Mouse (Mus musculus) myocyte (in vitro differentiated cells): ENCODE data around the gene Dnmbp.

Source experiments
- E2F4 ChIP-seq: IDR thresholded peaks from one replicate; pipeline ENCODE4 v1.6.1; 2011; ENCODE audit warnings: mild to moderate bottlenecking, control low read depth, moderate library complexity; ENCODE audit not compliant: insufficient read depth
- MAX ChIP-seq: IDR thresholded peaks from one replicate; pipeline ENCODE4 v1.6.1; 2011; ENCODE audit warnings: low read depth, mild to moderate bottlenecking, control low read depth
- POLR2A ChIP-seq: IDR thresholded peaks from one replicate; pipeline ENCODE4 v1.6.1; 2011; ENCODE audit warnings: low read depth, mild to moderate bottlenecking, control low read depth, moderate library complexity; ENCODE audit not compliant: insufficient read length
- POLR2AphosphoS2 ChIP-seq: IDR thresholded peaks from one replicate; pipeline ENCODE4 v1.6.1; 2011; ENCODE audit warnings: low read depth, control low read depth; ENCODE audit not compliant: insufficient read length

DNA sequence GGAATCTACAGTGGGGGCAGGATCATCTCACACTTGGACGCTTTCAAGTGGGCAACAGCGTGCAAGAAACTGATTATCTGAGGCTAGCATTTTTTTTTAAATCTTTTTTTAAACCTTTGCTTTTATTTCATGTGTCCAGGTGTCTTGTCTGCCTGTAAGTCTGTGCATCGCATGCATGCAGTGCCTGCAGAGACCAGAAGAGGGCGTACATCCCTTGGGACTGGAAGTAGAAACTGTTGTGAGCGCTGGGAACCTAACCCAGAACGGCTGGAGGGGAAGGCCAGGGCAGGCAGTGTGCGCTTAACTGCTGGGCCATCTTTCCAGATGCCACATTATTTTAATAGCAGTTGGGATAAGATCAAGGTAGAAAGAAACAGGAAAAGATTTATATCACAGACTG is 17.0 kb downstream of the Dnmbp start:
- TF ChIP-seq MAX: no peak
- TF ChIP-seq POLR2A: no peak
- no peak for TF ChIP-seq E2F4
- TF ChIP-seq POLR2AphosphoS2: no peak
